Mouse (Mus musculus) C2C12 (cell line): ENCODE results near the gene Ocm.

Experiments used
- CEBPB ChIP-seq: IDR thresholded peaks from one replicate; pipeline ENCODE4 v1.6.1; 2011; ENCODE audit warnings: low read depth, mild to moderate bottlenecking, control low read depth, moderate library complexity
- CTCF ChIP-seq: IDR thresholded peaks from one replicate; pipeline ENCODE4 v1.5.1; 2011; ENCODE audit not compliant: control insufficient read depth, insufficient read depth, insufficient read length
- MAX ChIP-seq: IDR thresholded peaks from one replicate; pipeline ENCODE4 v1.6.1; 2011; ENCODE audit warnings: mild to moderate bottlenecking, control low read depth
- MYOG ChIP-seq: IDR thresholded peaks from one replicate; pipeline ENCODE4 v1.6.1; 2011; ENCODE audit not compliant: control insufficient read depth, insufficient read length; ENCODE audit errors: extremely low read depth
- USF1 ChIP-seq: IDR thresholded peaks from one replicate; pipeline ENCODE4 v1.6.1; 2011; ENCODE audit warnings: low read depth, mild to moderate bottlenecking, control low read depth, moderate library complexity

DNA sequence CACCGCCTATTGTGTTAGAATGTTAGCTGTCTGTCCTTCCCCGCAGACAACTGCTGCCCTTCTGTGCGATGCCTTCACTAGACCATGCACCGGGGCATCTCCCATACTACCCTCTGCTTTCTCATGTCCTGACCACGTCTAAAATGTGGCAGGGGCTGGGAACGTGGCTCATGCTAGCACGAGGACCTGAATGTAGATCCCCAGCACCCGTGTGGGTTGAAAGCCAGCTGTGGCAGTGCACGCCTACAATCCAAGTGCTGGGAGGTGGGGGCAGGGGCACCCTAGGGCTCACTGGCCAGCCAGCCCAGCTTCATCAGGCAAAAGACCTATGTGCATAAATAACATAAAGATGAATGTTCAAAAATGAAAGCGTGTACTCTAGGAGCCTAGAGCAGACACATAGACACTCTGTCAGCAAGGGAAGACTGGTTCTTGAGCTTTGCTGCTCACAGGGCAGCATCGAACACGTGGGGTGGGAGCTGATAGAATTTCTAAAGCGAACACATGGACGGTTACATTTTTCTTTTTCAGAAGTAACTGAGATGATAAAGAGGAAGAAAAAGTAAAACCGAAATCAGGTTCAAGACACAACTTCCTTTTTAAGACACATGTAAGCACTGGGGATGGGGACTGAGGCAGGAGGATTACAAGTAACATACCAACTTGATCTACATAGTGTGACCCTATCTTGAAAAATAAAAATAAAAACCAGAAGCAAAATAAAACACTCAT, 23.8 kb downstream of the Ocm start:
- TF ChIP-seq CTCF = no peak
- no peak for TF ChIP-seq CEBPB
- no peak for TF ChIP-seq USF1
- TF ChIP-seq MAX = no peak
- no peak for TF ChIP-seq MYOG
